Mouse (Mus musculus): ENCODE results near the gene Rfc2.

DNA sequence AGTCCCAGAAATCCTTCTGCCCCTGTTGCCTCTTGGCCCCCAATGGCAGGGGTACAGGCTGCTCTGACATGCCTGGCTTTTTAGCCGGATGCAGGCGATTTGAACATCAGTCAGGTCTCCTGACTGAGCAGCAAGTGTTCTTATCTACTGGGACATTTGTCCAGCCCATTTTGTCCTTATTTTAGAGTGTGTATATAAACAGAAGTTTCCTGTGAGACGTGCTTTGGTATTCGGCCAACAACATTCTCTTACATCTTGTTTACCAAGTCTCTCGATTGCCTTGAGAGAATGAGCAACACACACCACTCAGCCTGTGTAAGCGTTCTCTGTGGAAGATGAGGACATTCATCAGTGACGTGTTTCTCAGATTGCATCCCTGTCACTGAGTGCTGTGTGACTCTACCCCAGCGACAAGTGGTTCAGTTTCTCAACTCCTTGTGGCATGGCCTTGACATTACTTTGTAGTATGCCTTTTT lies 63.5 kb downstream of the Rfc2 start:
- no peak for TF ChIP-seq TAL1 (IDR thresholded peaks at IDR 0.05; ENCODE audit: low read length)
- TF ChIP-seq GATA1 (IDR thresholded peaks at IDR 0.05; ENCODE audit: low read length), result no peak

Measured in erythroblast, embryonic 14.5 days (primary cell).